Mouse (Mus musculus): ENCODE results near the gene Rsrp1.

- 0 out of 2 replicates have a peak, but pooled peaks have one; percentile 21 for TF ChIP-seq POLR2A (IDR thresholded peaks at IDR 0.05; ENCODE audit: insufficient read depth, low read depth, low read length)
- no peak for TF ChIP-seq CTCF (IDR thresholded peaks at IDR 0.05)
- no peak for TF ChIP-seq EP300 (IDR thresholded peaks at IDR 0.05; ENCODE audit: insufficient read depth, low read depth, low read length)
These were observed 6.1 kb downstream of the Rsrp1 start for GRCm38 (mm10) chr4:134929536-134929935.

Measured in heart, adult 2 months (tissue).